In genomic region chr2:128470351-128470750, GRCm38 (mm10) we compare ENCODE assay signal across 10 mouse cellular contexts.
DNase-seq lines count a peak whose midpoint lies in the region; ATAC-seq and TF ChIP-seq lines count a peak whose summit lies in the region.
"Had no signal": no experiment of that assay in that cellular context is flagged by ENCODE, and none has a peak within 500 bp of the region (broad histone marks: within the 10 kb centered on the region; RNA-seq: fewer than 3 reads in every experiment).

No protein-coding gene starts in this region.

- ATAC-seq in lung, embryonic 14.5 days (ENCODE audit: insufficient read depth): peak; percentile 60; the same call in 1 of the 2 replicates
- ATAC-seq in lung, embryonic 16.5 days (ENCODE audit: low read depth): peak; percentile 69
- no peak for ATAC-seq in hindbrain, embryonic 13.5 days (ENCODE audit: low FRiP score)
- ATAC-seq in forebrain, embryonic 15.5 days (replicated peaks): no peak

- no peaks in the 10 kb centered on the region for H3K27me3 ChIP-seq in lung, embryonic 14.5 days (ENCODE audit: insufficient read depth, low read length)
- no peaks in the 10 kb centered on the region for H3K27me3 ChIP-seq in lung, embryonic 16.5 days (ENCODE audit: control insufficient read depth, insufficient read depth, low read depth, low read length)
- H3K27me3 ChIP-seq in hindbrain, embryonic 13.5 days: no peaks in the 10 kb centered on the region
- H3K27me3 ChIP-seq in forebrain, embryonic 15.5 days: no peaks in the 10 kb centered on the region
- H3K27me3 ChIP-seq: heart, embryonic 15.5 days had no signal

- H3K4me3 ChIP-seq in lung, embryonic 14.5 days (ENCODE audit: low read depth, low read length): no peak overlapping the region
- no peak overlapping the region for H3K4me3 ChIP-seq in lung, adult 2 months (replicated peaks; ENCODE audit: extremely low read depth, low read depth, low read length)
- H3K4me3 ChIP-seq in bone marrow, adult 2 months (replicated peaks; ENCODE audit: control insufficient read depth, low read depth, low read length): no peak overlapping the region
- no peak overlapping the region for H3K4me3 ChIP-seq in lung, embryonic 16.5 days (ENCODE audit: low read length)
- H3K4me3 ChIP-seq in hindbrain, embryonic 13.5 days: no peak overlapping the region
- no peak overlapping the region for H3K4me3 ChIP-seq in forebrain, embryonic 15.5 days
- H3K4me3 ChIP-seq: heart, embryonic 15.5 days had no signal

- no peaks in the 10 kb centered on the region for H3K9me3 ChIP-seq in lung, embryonic 14.5 days (ENCODE audit: low read depth, low read length)
- H3K9me3 ChIP-seq in lung, embryonic 16.5 days (ENCODE audit: control insufficient read depth, low read length): no peaks in the 10 kb centered on the region
- no peaks in the 10 kb centered on the region for H3K9me3 ChIP-seq in hindbrain, embryonic 13.5 days
- H3K9me3 ChIP-seq in forebrain, embryonic 15.5 days: no peaks in the 10 kb centered on the region
- H3K9me3 ChIP-seq: heart, embryonic 15.5 days had no signal

- WGBS in lung, embryonic 14.5 days: 53% methylated on average over 5 of the region's 5 CpGs
- WGBS in lung, adult 2 months: 50% methylated on average over 5 of the region's 5 CpGs
- WGBS in bone marrow, adult 2 months: 44% methylated on average over 5 of the region's 5 CpGs
- WGBS in lung, embryonic 16.5 days: 52% methylated on average over 5 of the region's 5 CpGs
- 56% methylated on average over 5 of the region's 5 CpGs for WGBS in hindbrain, embryonic 13.5 days
- 47% methylated on average over 5 of the region's 5 CpGs for WGBS in forebrain, embryonic 15.5 days

- TF ChIP-seq POLR2A in lung, adult 2 months (IDR thresholded peaks at IDR 0.05; ENCODE audit: borderline replicate concordance, extremely low read depth, low read depth, low read length): no peak
- TF ChIP-seq POLR2A in bone marrow, adult 2 months (IDR thresholded peaks at IDR 0.05; ENCODE audit: borderline replicate concordance, control insufficient read depth, low read depth, low read length): no peak

- no peaks in the 10 kb centered on the region for H3K4me1 ChIP-seq in lung, embryonic 14.5 days (ENCODE audit: insufficient read depth)
- H3K4me1 ChIP-seq in lung, adult 2 months (ENCODE audit: control insufficient read depth, insufficient read depth, low read length): no peaks in the 10 kb centered on the region
- peaks cover 21% of the 10 kb centered on the region for H3K4me1 ChIP-seq in bone marrow, adult 2 months (ENCODE audit: control insufficient read depth, insufficient read depth, low read length)
- H3K4me1 ChIP-seq in lung, embryonic 16.5 days (replicated peaks; ENCODE audit: control insufficient read depth, insufficient read depth, low read length): peaks cover 14% of the 10 kb centered on the region
- H3K4me1 ChIP-seq in hindbrain, embryonic 13.5 days (replicated peaks): no peaks in the 10 kb centered on the region
- H3K4me1 ChIP-seq in forebrain, embryonic 15.5 days: no peaks in the 10 kb centered on the region

- no peak overlapping the region for H3K9ac ChIP-seq in lung, embryonic 14.5 days
- H3K9ac ChIP-seq in lung, embryonic 16.5 days (ENCODE audit: low read length): no peak overlapping the region
- no peak overlapping the region for H3K9ac ChIP-seq in hindbrain, embryonic 13.5 days
- H3K9ac ChIP-seq in forebrain, embryonic 15.5 days (replicated peaks): no peak overlapping the region
- H3K9ac ChIP-seq: heart, embryonic 15.5 days had no signal

- peak; percentile 25 for DNase-seq in lung, embryonic 14.5 days
- DNase-seq in lung, adult 2 months: no peak
- DNase-seq in thymus, postnatal 4 days: peak; percentile 33
- DNase-seq: layer of hippocampus, postnatal 36 days; right cerebral cortex, postnatal 25 days had no signal

- H3K27ac ChIP-seq in lung, embryonic 14.5 days (ENCODE audit: low read depth): no peak overlapping the region
- peak overlapping the region; percentile 73 for H3K27ac ChIP-seq in bone marrow, adult 2 months (ENCODE audit: control insufficient read depth, insufficient read depth, low read depth, low read length, poor library complexity)
- 0 out of 2 replicates have a peak overlapping the region, but pooled peaks have one; percentile 11 for H3K27ac ChIP-seq in lung, embryonic 16.5 days (ENCODE audit: low read length)
- H3K27ac ChIP-seq in hindbrain, embryonic 13.5 days: no peak overlapping the region
- no peak overlapping the region for H3K27ac ChIP-seq in forebrain, embryonic 15.5 days (replicated peaks)
- H3K27ac ChIP-seq: heart, embryonic 15.5 days had no signal

- no peak for TF ChIP-seq CTCF in lung, embryonic 14.5 days (IDR thresholded peaks at IDR 0.05; ENCODE audit: low read depth)
- no peak for TF ChIP-seq CTCF in lung, adult 2 months (IDR thresholded peaks at IDR 0.05; ENCODE audit: insufficient read depth, low read length)
- no peak for TF ChIP-seq CTCF in bone marrow, adult 2 months (IDR thresholded peaks at IDR 0.05; ENCODE audit: control insufficient read depth, insufficient read depth, low read length)

- H3K36me3 ChIP-seq in lung, embryonic 14.5 days (ENCODE audit: insufficient read depth): no peaks in the 10 kb centered on the region
- no peaks in the 10 kb centered on the region for H3K36me3 ChIP-seq in lung, embryonic 16.5 days (ENCODE audit: control insufficient read depth, insufficient read depth, low read length)
- no peaks in the 10 kb centered on the region for H3K36me3 ChIP-seq in hindbrain, embryonic 13.5 days
- no peaks in the 10 kb centered on the region for H3K36me3 ChIP-seq in forebrain, embryonic 15.5 days
- H3K36me3 ChIP-seq: heart, embryonic 15.5 days had no signal

- no peak overlapping the region for H3K4me2 ChIP-seq in lung, embryonic 14.5 days
- no peak overlapping the region for H3K4me2 ChIP-seq in lung, embryonic 16.5 days (ENCODE audit: low read depth, low read length)
- H3K4me2 ChIP-seq in hindbrain, embryonic 13.5 days: no peak overlapping the region
- H3K4me2 ChIP-seq in forebrain, embryonic 15.5 days (replicated peaks): no peak overlapping the region
- H3K4me2 ChIP-seq: heart, embryonic 15.5 days had no signal

Comparison
In these comparisons a context has a peak if more than half of its experiments do, and no peak if none do; other contexts are left out.
1. H3K27ac ChIP-seq: peak in bone marrow, adult 2 months (single experiment) and lung, embryonic 16.5 days (single experiment); none in lung, embryonic 14.5 days (single experiment), hindbrain, embryonic 13.5 days (single experiment) and forebrain, embryonic 15.5 days (single experiment).
2. ATAC-seq: peak in lung, embryonic 14.5 days (single experiment) and lung, embryonic 16.5 days (single experiment); none in hindbrain, embryonic 13.5 days (single experiment) and forebrain, embryonic 15.5 days (single experiment).